Mouse (Mus musculus): ENCODE measurements around the gene Metap1d. TPM values are rescaled to one million over a fixed set of nuclear protein-coding genes. Genes with fewer than 3 reads are reported as not detected.

Metap1d gene
- total RNA-seq, 2 experiments from 2014 or later = 35.1 to 37.1 TPM

GRCm38 (mm10) chr2:71527323-71528013 lies 74.4 kb downstream of the Metap1d start:
- no peak for DNase-seq

- no peak for DNase-seq
Observed at GRCm38 (mm10) chr2:71528014-71528713, 75.1 kb downstream of the Metap1d start, which contains the start of gene Dlx1. Gene Dlx1 (plus strand): TSS chr2:71528113.

GRCm38 (mm10) chr2:71528714-71529510 lies 75.8 kb downstream of the Metap1d start:
- no peak for DNase-seq

- peak; percentile 76 for DNase-seq
Observed at GRCm38 (mm10) chr2:71529511-71530351, 76.7 kb downstream of the Metap1d start.

GRCm38 (mm10) chr2:71530391-71531123 lies 77.5 kb downstream of the Metap1d start:
- DNase-seq = no peak

- no peak for DNase-seq
Observed at GRCm38 (mm10) chr2:71531124-71531590, 78.1 kb downstream of the Metap1d start.

GRCm38 (mm10) chr2:71531990-71532970 lies 79.2 kb downstream of the Metap1d start:
- no peak for DNase-seq

- DNase-seq = no peak
Observed at GRCm38 (mm10) chr2:71533094-71533493, 80.0 kb downstream of the Metap1d start.

- DNase-seq = no peak
Observed at GRCm38 (mm10) chr2:71534242-71535052, 81.4 kb downstream of the Metap1d start.

- DNase-seq = no peak
Observed at GRCm38 (mm10) chr2:71540611-71541417, 87.7 kb downstream of the Metap1d start.

- DNase-seq = no peak
Observed at GRCm38 (mm10) chr2:71541418-71542226, 88.5 kb downstream of the Metap1d start.

GRCm38 (mm10) chr2:71542227-71542815 lies 89.2 kb downstream of the Metap1d start:
- no peak for DNase-seq

GRCm38 (mm10) chr2:71542816-71543301 lies 89.8 kb downstream of the Metap1d start:
- DNase-seq = peak; percentile 37

- no peak for DNase-seq
Observed at GRCm38 (mm10) chr2:71543531-71543930, 90.5 kb downstream of the Metap1d start.

- DNase-seq = no peak
Observed at GRCm38 (mm10) chr2:71543948-71544347, 90.9 kb downstream of the Metap1d start.

- no peak for DNase-seq
Observed at GRCm38 (mm10) chr2:71544391-71545285, 91.6 kb downstream of the Metap1d start.
